Mouse (Mus musculus): ENCODE results near the gene Phldb2.

The Phldb2 gene

GRCm38 (mm10) chr16:45757421-45758078 is 195.8 kb downstream of the Phldb2 start:
- in situ Hi-C loops (cut with MseI, MboI): loop anchor here in 1 of 2 experiments (25.0 kb wide), 1 partner anchor 205 kb away; the partner anchor contains the start of gene Phldb2

- in situ Hi-C loops (cut with MseI, MboI): loop anchor here in 1 of 2 experiments (25.0 kb wide), 1 partner anchor 205 kb away; the partner anchor contains the start of gene Phldb2
Observed at GRCm38 (mm10) chr16:45756855-45757254, 196.5 kb downstream of the Phldb2 start.

- in situ Hi-C loops (cut with MseI, MboI): no loop called here
Observed at GRCm38 (mm10) chr16:45743591-45744144, 209.7 kb downstream of the Phldb2 start.

- in situ Hi-C loops (cut with MseI, MboI): no loop called here
Observed at GRCm38 (mm10) chr16:45742615-45743476, 210.6 kb downstream of the Phldb2 start, which contains the start of gene Abhd10. Abhd10 (minus strand) TSS chr16:45742955.

GRCm38 (mm10) chr16:45737880-45738279 is 215.5 kb downstream of the Phldb2 start:
- in situ Hi-C loops (cut with MseI, MboI): no loop called here

- in situ Hi-C loops (cut with MseI, MboI): no loop called here
Observed at GRCm38 (mm10) chr16:45736724-45737123, 216.7 kb downstream of the Phldb2 start.

GRCm38 (mm10) chr16:45729163-45729562 is 224.2 kb downstream of the Phldb2 start:
- in situ Hi-C loops (cut with MseI, MboI): no loop called here

- in situ Hi-C loops (cut with MseI, MboI): no loop called here
Observed at GRCm38 (mm10) chr16:45724742-45725102, 228.7 kb downstream of the Phldb2 start.

- in situ Hi-C loops (cut with MseI, MboI): no loop called here
Observed at GRCm38 (mm10) chr16:45724061-45724741, 229.2 kb downstream of the Phldb2 start, which contains the start of gene Tagln3. Tagln3 (minus strand) TSS chr16:45724608.

GRCm38 (mm10) chr16:45723172-45723901 is 230.1 kb downstream of the Phldb2 start:
- in situ Hi-C loops (cut with MseI, MboI): no loop called here

- in situ Hi-C loops (cut with MseI, MboI): no loop called here
Observed at GRCm38 (mm10) chr16:45722460-45722951, 230.9 kb downstream of the Phldb2 start.

- in situ Hi-C loops (cut with MseI, MboI): no loop called here
Observed at GRCm38 (mm10) chr16:45720022-45720630, 233.3 kb downstream of the Phldb2 start.

- in situ Hi-C loops (cut with MseI, MboI): no loop called here
Observed at GRCm38 (mm10) chr16:45718296-45718695, 235.1 kb downstream of the Phldb2 start.

- in situ Hi-C loops (cut with MseI, MboI): no loop called here
Observed at GRCm38 (mm10) chr16:45714489-45715150, 238.8 kb downstream of the Phldb2 start.

GRCm38 (mm10) chr16:45713878-45714277 is 239.5 kb downstream of the Phldb2 start:
- in situ Hi-C loops (cut with MseI, MboI): no loop called here

GRCm38 (mm10) chr16:45713261-45713660 is 240.1 kb downstream of the Phldb2 start:
- in situ Hi-C loops (cut with MseI, MboI): no loop called here

- in situ Hi-C loops (cut with MseI, MboI): no loop called here
Observed at GRCm38 (mm10) chr16:45711263-45711662, 242.1 kb downstream of the Phldb2 start.

- in situ Hi-C loops (cut with MseI, MboI): no loop called here
Observed at GRCm38 (mm10) chr16:45699301-45699700, 254.1 kb downstream of the Phldb2 start.

- in situ Hi-C loops (cut with MseI, MboI): no loop called here
Observed at GRCm38 (mm10) chr16:45697996-45698395, 255.4 kb downstream of the Phldb2 start.
